Mouse (Mus musculus) NIH3T3 (cell line): ENCODE data around the gene Apon.
"Not testable (repeated sequence)": the region's sequence is repeated elsewhere in the genome, so short reads cannot be mapped to it uniquely, and the experiment has no call there.

Experiments used
- DNase-seq: peaks from one replicate; pipeline ENCODE4 v3.0.0-alpha.2; 2012; ENCODE audit warnings: low read depth

Apon gene

DNA sequence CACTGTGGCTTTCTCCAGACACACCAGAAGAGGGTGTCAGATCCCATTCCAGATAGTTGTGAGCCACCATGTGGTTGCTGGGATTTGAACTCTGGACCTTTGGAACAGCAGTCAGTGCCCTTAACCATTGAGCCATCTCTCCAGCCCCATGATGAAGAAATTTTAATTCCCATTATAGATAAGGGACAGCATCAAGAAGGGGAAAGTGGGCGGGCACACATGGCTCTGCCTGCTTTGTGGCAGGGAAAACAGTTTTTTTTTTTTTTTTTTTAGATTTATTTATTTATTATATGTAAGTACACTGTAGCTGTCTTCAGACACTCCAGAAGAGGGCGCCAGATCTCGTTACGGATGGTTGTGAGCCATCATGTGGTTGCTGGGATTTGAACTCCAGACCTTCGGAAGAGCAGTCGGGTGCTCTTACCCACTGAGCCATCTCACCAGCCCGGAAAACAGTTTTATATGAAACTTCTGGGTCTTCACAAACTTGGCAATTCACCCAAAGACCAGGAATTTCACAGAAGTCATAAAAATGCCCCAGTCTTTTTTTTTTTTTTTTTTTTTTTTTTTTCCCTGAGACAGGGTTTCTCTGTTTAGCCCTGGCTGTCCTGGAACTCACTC lies 19.0 kb downstream of the Apon start:
- not testable (repeated sequence) for DNase-seq

GRCm38 (mm10) chr10:128275374-128275773 lies 21.5 kb downstream of the Apon start:
- not testable (repeated sequence) for DNase-seq

DNA sequence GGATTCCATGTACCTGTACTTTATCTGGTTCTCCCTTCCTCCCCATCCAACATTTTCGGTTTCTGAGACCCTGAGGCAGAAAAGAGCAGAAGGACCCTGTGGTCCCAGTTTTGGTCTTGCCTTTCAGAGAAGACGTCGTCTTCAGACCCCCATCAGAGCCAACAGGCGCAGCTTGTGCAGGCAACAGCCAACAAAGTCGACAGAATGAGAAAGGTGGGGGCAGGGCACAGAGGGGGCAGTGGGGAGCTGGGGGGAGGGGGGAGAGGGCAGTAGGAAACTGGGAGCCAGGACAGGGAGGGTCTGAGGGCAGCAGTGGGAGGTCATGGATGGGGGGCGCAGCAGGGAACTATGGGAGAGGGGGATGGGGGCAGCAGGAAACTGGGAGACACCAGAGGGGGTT lies 24.3 kb downstream of the Apon start:
- DNase-seq = no peak

DNA sequence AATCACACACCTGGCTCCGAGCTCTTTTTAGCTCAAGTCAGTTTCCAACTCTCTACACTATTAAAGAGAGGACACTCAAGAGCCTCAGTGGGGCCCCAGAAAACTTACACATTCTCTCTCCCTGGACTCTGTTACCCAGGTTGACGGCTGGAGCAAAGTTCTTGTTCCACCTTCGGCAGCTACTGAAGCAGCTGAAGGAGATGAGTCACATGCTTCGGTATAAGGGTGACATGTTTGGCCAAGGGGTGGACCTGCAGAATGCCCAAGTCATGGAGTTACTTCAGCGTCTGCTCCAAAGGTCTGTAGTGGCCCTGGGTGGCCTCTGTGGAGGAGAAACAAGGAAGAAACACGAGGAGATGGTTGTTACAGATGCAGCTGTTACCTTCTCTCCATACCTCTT lies 27.0 kb downstream of the Apon start:
- DNase-seq = no peak

- no peak for DNase-seq
Observed at GRCm38 (mm10) chr10:128281682-128282081, 27.8 kb downstream of the Apon start.

- no peak for DNase-seq
Observed at GRCm38 (mm10) chr10:128282886-128283450, 29.1 kb downstream of the Apon start.

DNA sequence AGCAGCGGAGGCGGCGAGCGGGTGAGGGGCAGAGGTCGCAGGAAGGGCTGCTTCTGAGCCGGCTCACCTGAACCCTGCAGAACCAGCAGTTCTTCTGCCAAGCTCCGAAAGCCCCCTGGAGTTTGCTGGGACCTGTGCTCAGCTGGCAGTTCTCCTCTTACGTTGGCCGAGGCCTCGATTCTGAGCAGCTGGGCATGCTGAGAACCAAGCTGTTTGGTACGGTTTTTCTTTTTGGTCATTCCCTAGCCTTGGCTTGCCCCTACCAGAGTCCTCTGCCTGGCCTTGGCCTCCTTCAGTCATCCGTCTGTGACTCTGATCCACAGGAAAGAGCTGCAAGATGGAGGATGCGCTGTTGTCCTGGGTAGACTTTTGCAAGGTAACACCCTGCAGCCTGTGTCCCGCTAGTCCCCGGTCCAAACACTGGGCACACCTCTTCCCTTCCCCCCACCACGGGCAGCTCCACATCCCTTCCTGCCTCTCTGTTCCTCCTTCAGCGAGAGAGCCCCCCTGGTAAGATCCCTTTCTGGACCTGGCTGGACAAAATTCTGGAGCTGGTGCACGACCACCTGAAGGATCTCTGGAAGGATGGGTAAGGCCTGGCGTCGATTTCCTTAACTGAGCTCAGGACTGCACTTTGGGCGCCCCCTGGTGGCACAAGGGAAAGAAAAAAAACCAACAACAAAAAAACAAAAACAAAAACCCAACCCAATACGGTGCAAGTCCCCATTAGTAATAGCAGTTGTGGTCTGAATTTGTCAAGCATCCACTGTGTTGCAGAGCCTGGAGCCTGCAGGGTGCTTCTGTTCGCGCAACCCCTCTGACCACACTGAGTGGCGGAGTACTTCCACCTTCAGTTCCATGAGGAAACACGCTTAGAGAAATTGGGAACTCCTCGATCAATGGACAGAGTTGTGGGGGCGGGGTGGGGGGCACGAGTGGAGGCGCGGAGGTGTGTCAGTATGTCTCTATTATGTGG lies 30.0 kb downstream of the Apon start:
- DNase-seq = peak; percentile 90

DNA sequence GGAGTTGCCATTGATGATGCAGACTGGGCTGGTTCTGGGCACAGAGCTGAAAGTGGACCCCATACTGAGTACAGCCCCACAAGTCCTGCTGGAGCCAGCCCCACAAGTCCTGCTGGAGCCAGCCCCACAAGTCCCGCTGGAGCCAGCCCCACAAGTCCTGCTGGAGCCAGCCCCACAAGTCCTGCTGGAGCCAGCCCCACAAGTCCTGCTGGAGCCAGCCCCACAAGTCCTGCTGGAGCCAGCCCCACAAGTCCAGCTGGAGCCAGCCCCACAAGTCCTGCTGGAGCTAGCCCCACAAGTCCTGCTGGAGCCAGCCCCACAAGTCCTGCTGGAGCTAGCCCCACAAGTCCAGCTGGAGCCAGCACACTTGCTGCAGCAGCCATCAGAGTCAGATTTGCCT lies 36.7 kb downstream of the Apon start:
- DNase-seq = not testable (repeated sequence)

DNA sequence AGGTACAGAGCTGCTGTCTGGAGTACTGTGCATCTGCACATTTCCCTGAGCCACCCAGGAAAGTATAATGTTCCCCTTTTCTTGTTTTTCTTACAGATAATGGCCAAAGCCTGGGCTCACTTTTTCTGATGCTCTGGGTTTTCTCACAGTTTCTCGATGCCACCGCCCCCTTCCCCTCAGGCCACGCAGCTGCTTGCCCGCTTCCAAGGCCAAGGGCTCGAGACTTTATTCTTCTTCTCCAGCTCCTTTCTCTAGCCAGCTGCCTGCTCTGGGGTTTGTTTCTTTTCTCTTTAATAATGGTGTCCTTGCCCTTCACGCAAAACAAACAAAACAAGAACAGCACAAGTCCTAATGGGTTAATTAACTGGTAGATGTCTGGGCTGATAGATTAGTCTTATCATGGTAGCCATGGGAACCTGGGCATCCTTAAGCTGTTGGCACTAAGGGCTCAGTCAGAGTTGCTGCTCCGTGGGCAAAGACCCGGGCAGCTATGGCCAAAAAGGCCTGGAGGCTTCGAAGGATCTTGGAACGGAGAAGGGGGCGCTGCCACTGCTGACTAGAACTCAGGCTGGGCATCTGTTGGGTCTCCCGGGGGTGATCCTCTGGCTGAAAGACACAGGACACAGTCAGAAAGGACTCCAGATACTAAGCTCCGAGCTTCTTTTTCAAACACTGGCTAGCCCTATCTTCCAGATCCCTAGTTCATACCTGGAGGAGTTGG lies 42.6 kb downstream of the Apon start:
- DNase-seq = no peak

GRCm38 (mm10) chr10:128297221-128297620 lies 43.3 kb downstream of the Apon start:
- DNase-seq = peak; percentile 13

DNA sequence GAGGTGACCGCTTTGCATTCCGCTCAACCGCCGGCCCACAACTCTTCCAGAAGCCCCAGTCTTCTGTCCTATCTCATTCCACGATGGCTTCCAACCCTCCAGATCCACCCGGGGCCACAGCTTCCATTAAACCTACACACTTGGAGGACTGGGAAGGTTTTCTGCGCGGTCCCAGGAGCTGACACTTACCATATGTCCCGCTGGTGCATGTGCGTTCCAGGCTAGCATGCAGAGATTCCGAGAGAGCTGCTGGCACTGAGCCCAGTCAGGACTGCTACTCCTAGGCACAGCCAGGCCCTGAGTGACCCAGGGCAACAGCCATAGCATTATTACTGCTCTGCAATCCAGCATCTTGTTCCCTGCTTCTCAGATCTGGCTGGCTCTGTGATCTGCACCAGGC lies 43.7 kb downstream of the Apon start:
- peak; percentile 22 for DNase-seq

GRCm38 (mm10) chr10:128298243-128298642 lies 44.3 kb downstream of the Apon start:
- DNase-seq = peak; percentile 61

GRCm38 (mm10) chr10:128298702-128299171 lies 44.8 kb downstream of the Apon start, which contains the start of gene Il23a:
Gene Il23a, minus strand, starts transcription at chr10:128298752.
- no peak for DNase-seq

DNA sequence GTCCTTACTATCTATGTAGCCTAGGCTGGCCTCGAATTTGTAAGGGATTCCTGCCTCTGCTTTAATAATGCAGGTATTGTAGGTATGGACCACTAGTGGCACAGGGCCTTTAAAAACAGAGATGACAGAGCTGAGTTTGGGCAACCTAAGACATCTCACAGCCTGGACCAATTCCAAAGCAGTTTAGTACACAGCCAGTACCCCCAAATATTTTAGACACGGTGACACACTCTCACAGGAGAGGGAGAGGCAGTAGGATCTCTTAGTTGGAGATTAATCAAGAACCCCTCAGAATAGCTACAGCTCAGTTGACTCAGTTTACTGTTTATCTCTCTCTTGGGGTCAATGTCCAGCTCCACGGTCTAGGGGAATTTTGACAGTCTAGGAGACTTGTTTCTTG lies 48.5 kb downstream of the Apon start:
- peak; percentile 37 for DNase-seq

- DNase-seq = no peak
Observed at GRCm38 (mm10) chr10:128302785-128303125, 48.9 kb downstream of the Apon start.

DNA sequence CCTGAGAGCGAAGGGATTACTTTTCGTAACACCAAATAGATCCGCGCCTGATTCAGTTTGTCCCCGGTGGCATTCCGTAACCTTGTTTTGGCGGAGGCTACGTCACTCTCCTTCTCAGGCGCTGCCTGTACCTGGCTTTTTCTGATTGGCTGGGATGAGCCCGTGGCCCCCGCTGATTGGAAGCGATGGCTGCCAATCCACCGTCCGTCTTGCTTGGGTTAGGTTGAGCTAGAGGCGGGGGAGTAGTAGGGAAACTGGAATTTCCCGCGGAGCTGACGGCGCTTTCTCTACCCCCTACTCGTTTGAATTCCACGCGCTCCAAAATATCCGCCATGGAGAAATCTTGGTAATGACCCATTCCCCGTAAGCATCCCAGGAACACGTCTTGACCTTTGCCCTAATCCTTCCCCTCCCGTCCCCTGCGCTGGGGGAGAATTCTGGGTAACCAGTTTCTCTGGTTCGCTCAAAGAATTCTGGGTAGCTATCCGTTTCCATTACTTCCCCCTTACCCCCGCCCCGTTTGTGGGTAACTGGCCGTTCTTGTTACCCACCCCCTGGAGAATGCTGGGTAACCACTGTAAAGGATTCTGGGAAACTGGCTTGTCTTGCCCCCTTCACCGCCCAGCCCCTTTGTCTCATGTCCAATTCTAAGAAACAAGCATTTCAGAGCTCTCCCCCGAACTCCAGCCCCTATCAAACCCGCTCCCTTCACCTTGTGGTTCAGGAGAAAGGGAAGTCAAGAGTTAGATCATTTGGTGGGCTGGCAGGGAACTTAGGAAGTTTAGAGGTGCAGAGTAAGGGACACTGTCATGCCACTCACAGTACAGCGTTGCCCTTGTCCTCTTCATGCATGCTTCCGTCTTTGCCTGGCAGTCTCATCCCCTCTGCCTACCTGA lies 49.5 kb downstream of the Apon start, which contains the start of gene Pan2:
TSS of gene Pan2 (plus strand) at position 210 of the 896 bp plus-strand sequence.
- peak; percentile 100 for DNase-seq
